Mouse (Mus musculus) cerebellum, adult 11-12 months (tissue): ENCODE measurements around the gene Ahcyl2.

Source experiments
- DNase-seq: peaks from one replicate; pipeline ENCODE4 v3.0.0; 2022

The Ahcyl2 gene

DNA sequence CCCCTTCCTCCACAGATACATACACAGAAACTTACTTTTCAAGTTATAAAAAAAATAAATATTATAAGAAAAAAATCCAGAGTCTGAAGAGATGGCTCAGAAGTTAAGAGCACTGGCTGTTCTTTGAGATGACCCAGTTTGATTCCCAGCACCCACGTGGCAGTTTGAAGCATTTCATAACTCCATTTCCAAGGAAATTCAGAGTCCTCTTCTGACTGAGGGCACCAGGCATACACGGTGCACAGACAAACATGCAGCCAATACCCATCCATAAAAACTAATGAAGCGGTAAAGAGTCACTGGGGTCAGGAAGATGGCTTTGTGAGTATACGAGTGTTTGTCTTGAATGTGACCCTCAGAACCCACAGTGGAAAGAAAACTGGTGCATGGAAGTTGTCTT, 52.5 kb downstream of the Ahcyl2 start:
- DNase-seq = no peak

DNA sequence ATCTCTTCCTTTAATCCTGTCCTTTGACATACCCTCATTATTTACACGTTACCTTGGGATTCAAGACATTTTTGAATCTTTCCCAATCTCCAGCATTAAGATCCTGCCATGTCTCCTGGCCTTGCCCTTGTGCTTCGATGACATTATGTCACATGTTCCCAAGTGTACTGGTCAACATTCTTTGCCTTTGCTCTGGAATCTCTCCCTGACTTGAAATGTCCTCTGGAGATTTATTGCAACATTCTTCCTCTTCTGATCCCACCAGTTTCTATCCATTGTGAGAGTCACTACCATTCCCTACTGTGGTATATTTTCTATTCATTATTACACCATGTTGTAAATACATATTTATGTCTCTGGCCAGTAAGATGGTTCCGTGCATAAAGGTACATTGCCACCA, 53.1 kb downstream of the Ahcyl2 start:
- DNase-seq = no peak

DNA sequence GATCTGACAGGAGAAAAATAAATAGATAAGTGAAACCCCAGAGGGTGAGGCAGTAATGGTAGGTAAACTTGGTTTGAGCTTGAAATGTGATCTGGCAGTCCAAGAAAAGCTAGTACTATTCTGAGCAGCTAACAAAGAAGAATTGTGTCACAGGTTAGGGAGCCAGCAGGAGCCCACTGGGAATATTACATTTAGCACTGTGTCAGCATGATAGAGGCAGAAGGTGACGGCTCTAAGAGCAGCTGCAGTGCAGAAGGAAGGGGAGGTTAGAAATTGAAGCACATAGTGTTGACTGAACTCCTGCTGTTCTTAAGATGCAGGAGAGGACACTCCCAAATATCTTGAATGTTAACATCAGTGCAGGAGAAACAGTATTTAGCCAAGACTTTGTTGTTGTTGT, 54.0 kb downstream of the Ahcyl2 start:
- no peak for DNase-seq

DNA sequence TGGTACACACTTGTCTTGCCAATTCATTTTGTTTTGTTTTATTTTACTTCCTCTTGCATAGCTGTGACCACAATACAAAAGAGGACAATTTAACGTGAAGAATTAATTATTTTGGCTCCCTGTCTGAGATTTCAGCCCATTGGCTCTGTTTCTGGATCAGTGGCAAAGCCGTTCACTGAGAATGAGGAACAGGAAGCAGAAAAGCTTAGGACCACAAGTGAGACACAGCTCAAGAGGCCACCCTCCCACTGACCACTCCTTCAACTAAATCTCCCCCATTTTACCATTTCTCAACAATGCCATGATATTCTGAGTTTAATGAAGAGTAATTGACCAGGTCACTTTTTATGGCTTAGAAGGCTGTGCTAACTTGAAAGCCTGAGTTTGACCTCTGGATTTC, 57.5 kb downstream of the Ahcyl2 start:
- DNase-seq = no peak

DNA sequence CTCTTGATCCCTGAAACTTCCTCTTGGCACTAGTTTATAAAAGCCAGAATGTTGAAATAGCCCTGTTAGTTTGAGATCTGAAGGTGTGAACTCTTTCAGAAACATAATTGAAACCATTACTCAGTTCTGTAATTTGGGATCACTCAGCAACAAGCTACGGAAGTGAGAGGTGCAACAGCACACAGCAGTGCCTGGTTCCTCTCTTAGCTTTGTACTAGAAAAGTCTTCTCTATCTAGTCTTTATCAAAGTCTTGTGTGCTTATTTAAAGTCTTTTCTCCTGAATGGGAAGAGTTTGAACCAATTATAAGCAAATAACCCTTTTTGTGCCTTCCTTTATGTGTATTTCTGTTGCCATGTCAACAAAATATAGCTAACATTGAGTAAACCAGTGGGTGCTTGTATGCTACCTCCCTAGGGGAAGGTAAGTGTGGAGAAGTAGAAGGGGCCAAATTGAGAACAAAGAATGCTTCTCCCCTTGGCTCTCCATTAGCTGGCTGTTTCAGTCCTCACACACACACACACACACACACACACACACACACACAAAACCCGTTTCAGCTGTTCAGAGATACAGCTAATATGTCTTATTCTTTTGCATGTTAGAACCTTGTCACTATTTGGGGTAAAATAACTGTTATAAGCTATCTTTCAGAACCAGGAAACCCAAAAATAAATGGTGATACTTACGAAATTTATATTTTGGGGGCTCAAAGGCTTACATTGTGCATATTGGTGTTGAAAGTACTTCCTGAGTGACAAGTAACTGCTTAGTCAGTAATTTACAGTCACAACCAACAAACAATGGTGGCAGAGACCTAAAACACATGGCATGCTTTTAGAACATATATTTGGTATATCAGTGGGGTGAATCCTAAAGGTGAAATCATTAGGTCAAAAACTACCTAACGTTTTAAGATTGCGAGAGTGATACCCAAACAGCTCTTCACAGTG, 59.8 kb downstream of the Ahcyl2 start:
- DNase-seq = no peak

DNA sequence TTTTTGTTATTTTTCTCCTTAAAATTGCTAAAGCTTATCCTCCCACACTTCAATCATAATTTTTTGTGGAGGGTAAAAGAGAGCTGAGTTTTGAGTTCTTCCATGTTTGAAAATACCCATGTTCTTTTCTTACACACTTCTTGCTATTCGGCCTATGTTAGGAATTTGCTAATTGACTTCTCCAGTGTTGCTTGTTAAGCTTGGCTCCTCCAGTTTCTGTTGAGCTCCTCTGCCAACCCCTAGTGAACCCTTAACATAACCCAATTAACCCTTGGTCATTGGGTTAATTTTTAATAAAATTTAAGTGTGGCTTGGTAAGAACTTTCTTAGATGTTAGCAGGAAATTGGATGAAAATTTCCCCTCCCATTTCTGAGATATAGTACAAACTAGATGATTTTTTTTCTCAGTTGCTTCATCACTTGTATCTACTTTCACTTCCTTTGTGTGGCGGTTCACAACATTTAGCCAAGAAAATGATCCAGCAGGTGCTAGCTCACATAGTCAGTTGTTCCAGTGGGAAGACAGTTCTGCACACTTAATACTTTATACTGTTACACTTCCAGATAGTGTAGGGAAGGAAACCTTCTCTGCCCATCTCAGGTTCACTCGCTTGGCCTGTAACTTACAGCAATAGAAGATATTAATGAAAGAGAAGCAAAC, 60.9 kb downstream of the Ahcyl2 start:
- DNase-seq = no peak

DNA sequence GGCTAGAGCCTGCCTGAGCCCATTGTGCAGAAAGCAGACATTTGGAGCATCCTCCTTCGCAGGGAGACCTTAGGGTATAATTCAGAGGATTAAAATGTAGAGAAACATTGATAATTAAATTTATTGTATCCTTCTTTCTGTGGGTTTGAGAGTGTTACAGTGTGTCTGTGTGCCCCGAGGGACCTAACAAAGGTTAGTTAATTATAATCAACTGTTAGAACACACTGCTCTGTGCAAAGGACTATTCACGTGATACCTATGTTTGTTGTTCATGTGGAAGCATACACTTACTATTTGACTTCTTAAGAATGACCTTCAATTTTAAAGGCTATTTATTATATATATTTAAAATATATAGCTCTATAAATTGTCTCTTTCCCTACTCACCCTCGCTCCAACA, 64.5 kb downstream of the Ahcyl2 start:
- no peak for DNase-seq

DNA sequence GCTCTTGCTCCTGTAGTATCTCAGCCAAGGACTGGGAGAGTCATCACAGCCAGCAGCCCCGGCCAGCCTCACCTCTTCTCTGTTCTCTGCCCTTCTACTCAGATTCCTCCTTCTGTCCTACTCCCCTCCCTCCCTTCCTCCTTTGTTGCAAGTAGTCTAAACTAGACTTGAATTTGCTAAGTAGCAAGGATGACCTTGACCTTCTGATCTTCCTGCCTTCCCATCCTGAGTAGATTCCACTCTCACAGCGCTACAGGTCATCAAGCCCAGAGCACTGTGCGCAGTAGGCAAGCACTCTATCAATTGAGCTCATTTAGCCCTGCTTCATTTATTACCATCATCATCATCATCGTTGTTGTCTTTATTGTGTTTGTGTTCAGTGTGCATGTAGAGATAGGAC, 65.3 kb downstream of the Ahcyl2 start:
- no peak for DNase-seq

DNA sequence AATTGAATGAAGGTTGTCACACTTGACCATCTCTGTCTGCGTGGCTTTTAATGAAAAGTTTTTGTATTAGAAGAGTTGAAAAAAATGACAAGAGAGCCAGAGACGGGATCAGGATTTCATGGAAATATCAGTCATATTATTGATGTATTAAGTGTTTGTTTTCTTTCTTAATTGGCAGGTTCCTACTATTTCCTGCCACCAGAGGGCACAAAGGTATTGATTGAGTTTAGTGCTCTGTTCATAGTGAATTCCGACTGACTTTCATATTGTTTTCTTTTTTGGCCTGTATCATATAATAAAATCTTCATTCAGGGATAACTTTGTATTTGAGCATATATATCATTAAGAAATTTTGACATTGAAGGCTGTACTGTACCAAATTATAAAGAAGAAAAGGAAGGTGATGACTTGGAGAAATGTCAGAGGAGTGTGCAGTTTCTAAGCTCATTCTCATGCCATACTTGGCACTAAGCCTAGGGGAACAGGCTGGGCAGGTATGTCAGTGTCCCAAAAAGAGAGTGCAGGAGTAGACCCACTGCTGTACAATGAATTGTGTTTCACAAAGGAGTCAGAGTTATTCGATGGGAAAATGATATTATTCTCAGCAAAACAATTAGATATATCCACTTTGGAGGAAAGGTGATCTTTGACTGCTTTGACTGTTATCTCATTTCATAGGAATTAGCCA, 65.9 kb downstream of the Ahcyl2 start:
- DNase-seq = no peak

DNA sequence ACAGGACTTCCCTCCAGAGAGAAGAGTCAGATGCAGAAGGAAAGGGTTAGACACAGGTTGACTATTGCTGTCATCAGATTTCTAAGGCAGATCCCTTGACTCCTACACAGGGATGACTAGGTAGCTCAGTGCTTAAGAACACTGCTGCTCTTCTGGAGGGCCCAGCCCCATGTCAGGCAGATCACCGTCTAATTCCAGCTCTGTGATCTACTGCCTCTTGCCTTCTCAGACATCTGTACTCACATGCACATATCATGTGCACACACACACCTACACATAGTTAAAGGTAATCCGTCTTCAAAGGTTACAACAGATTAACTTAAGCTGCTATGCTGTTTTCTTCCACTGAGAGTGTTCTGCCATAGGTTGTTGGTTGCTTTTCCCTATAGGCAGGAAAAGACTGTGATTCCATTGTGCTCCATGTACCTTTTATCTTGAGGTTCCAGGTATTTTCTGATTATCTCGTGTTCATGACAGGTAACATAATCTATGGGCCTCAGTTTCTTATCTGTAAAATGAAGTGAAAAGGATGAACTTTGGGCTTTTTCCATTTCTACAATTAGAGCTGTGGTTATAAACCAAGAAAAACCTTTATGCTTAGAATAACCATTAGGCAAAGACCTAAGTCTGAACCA, 67.8 kb downstream of the Ahcyl2 start:
- no peak for DNase-seq

DNA sequence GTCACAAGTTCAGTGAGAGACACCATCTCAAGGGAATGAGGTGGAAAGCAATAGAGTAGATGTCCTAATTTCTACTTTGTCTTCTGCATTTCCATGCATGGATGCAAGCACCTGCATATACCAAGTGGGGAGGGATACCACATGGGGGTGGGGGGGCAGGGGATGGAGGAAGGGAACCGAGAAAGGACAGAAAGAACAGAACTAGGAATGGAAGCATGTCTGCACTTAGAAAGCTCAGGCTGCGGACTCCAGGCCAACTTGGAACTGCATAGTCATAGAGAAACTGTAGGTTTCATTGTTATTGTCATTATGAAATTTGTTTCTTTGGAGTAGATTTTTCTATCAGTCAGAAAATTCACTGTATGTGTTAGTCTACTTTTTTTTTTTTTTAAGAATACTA, 69.8 kb downstream of the Ahcyl2 start:
- DNase-seq = no peak

DNA sequence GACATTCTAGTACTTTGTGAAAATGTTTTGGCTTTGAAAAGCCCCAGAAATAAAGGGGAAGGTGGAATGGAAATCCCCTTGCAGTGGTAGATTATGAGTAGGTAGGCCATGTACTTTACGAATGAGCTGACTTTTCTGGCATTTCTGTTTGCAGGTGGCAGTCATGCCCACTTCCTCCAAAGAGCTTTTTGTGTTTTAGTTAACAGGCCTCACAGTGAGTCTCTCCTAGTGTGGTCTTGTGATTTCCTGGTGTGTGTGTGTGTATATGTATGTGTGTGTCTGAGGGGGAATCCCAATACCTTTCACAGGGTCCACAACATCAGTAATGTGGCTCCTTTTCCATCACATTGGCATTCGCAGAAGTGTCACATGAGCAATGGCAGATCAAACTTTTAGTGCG, 70.7 kb downstream of the Ahcyl2 start:
- DNase-seq = no peak

DNA sequence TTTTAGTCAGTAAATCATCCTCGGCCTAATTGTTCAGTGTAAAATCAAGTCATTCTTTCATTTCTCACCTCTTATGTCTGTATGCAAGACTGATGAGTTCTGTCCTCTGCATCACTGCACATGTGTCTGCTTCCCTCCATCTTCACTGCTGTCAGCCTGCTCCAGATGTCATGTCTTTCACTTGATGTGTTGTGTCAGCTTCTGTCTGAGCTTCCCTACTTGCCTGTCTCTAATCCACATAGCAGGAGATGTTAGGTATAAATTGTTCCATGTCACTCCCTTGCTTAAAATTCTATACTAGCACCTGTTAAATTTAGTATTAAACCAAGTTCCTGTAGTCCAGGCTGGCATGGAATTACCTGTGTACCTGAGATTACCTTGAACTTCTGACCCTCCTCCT, 72.2 kb downstream of the Ahcyl2 start:
- DNase-seq = no peak

DNA sequence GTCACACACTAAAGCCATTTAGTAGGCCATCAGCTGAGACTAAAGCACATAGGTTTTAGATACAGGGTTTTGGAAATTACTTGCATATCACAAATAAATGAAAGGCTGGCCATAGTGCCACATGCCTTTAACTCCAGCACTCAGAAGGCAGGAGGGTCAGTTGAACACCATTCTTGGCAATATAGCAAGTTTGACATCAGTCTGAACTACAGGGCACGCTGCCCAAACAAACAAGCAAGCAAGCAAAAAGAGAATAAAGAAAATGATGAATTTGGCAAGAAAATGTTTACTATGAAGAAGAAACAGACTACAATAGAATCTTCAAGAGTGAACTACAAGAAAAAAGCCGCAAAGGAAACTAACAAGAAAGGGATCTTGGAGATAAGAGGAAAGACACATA, 73.7 kb downstream of the Ahcyl2 start:
- no peak for DNase-seq

DNA sequence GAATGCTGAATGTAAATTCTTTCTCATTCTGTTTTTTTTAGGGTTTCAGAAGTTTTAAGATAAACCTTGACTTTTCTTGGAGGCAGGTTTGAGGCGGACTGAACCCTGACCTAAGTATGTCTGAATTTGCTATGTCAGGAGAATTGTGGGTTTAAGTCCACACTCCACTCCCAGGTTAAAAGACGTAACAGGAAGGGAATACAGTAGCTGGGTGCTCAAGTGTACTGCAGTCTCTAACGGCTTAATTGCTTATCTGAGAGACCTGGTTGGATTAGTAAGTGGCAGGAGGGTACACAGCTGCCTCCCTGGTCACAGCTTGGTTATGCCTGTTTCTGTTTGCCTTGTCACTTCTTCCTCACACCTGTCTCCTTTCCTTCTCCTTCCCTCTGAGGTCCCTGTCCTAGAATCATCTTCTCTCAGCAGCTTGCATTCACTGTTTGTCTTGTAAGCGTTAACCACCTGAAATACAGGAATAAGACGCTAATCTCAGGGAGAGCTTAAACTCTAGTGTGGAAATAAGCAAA, 79.9 kb downstream of the Ahcyl2 start:
- no peak for DNase-seq

DNA sequence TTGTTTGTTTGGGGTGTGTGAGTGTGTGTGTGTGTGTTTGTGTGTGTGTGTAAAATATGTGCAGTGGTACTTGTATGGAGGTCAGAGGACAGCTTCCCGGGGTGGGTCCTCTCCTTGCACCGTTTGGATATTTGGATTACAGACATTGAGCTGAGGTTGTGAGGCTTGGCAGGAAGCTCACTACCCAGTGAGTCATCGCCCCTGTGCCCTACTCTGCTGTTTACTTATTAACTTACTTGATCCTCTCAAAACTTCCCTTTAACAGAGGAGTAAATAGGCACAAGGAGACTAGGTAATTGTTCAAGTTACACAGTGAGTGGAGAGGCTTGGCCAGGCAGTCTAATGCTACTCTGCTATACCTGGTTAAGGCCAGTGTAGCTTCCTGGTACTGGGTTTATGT, 81.0 kb downstream of the Ahcyl2 start:
- no peak for DNase-seq

DNA sequence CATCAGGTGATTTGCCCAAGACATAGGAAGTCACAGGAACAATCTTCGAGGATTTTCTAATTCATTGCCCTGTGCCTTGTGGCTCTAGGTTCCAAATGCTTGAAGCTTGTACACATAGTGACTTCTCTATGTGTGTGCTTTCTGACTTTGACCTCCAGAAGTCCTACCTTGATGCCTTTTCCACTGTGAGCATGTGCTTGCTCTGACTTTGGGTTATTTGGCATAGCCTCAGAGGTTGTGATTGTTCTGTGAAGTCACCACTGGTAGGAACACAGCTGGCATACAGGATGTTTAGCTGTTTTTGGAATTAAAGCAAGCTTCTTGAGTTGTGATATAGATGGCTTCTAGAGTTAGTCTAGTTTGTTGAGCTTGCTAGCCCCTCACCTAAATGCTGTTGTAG, 82.3 kb downstream of the Ahcyl2 start:
- DNase-seq = no peak

DNA sequence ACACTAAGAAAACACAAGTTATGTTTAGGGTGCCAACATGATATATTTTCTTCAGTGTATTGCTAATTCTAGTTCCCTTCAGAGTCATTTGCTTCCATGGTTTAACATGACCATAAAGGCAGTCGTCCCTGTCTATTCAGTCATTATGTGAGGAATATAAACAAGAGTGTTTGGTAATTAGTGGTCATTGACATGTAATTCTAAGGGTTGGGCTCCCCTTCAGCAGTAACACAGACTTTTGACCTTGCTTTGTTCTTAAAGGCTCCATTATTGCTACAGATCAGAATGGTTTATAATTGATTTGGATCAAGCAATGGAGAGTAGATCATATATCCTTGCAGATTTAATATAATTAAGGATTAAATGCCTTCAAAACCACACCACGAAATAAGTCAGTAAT, 82.9 kb downstream of the Ahcyl2 start:
- DNase-seq = no peak

DNA sequence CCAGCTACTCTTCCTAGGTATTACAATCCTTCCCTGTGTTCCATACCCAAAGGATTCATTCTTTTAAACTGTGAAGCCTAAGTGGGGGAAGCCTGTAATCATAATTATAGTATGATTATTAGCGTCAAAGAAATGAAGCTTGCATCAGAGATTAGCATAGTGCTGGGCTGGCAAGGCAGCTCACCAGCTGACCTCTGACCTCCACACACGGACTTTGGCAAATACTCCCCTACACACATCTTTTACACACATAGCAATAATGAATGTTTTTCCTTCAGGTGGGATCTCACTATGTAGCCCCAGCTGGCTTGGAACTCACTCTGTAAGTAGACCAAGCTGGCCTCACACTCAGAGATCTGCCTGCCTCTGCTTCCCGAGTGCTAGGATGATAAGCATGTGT, 84.1 kb downstream of the Ahcyl2 start:
- DNase-seq = no peak

DNA sequence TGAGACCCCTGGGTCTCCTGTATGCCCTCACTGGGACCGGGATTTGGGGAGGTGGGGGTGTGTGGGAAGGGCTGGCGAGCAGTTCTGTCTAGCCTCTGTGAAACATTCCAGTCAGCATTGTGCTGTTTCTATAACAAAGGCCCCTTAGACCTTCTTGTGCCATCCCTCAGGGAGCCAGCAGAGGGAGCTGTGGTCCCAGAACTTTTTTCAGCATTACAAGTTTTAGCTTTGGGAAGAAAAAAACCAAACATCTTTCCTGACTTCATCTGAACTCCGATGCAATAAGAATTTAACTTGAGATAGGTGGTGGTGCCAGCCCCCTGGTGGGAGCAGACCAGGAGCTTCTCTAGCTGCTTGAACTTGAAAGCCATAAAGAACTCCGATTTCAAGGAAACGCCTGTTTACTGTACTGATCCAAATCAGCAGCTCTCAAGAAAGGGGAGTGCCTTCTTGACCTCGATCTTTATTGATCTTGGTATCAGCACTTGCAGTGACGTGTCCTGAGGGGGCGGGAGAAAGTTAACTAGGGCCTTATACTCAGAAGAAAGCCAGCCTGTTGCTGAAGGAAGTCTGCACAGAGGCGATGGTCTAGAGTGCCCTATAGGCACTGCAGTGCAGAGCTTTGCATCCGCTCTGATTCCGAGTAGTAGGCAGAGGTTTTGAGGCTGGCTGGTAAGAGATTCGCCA, 85.5 kb downstream of the Ahcyl2 start:
- peak; percentile 48 for DNase-seq

DNA sequence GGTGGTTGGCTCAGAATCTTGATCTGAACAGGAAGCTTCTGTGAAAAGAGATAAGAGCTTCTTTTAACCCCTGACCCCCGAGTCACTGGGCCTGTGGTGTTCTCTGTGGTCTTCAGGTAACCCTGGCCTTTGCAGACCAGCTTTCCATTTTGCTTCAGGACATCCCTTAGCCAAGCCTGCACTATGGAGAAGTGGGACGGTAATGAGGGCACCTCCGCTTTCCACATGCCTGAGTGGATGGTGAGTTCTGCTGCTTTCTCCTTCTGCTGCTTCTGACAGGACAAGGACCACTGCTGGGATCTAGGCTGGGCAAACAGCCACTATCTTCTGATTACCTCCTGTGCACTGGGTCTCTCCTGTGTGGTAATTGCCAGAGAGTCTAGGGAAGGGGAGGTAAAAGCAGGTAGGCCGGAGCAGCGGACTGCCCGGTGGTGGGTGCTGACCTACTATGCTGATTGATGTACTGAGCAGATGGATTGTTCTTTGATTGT, 86.1 kb downstream of the Ahcyl2 start:
- DNase-seq = peak; percentile 51

DNA sequence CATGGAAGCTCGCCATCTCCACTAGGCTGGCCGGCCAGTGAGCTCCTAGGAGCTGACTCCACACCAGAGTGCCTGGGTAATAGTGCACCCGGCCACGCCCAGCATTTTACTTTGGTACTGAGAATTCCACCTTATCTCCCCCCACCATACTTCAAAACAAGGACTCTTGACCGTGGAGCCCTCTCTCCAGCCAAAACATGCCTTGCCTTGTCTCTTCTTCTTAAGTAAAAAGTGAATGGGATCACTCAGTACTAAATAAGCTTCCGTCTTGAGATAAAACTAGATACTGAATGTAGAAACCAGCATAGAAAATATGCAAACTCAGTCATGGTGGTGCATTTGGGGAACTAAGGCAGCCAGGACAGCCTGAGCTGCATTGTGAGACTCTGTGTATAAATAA, 90.8 kb downstream of the Ahcyl2 start:
- DNase-seq = no peak
